Mouse (Mus musculus) B cell, adult 62 days (primary cell): ENCODE data around the gene Prnd. TPM values are rescaled to one million over a fixed set of nuclear protein-coding genes. Genes with fewer than 3 reads are reported as not detected.

Experiments used
- total RNA-seq: library from RNA; stranded (reverse); gene quantifications from 4 replicates; pipeline ENCODE4 v1.2.4, GENCODE M21; 2023

Prnd gene
- total RNA-seq: not detected in 4 replicates

GRCm38 (mm10) chr2:131950598-131951095 is at the start of gene Prnd:
TSS of gene Prnd (plus strand) at chr2:131950861.

GRCm38 (mm10) chr2:131909683-131910572 is 40.7 kb upstream of the Prnd start, which contains the start of the genes Prnp and Prn:
TSS of gene Prnp (plus strand) at chr2:131909928.
TSS of gene Prn (plus strand) at chr2:131909957.

Other genes starting within 250 kb of the Prnd start
- not detected in 4 replicates for gene Erv3, start 91.1 kb upstream of the Prnd start, total RNA-seq
- gene Prnp, start 40.9 kb upstream of the Prnd start, total RNA-seq: 5.2 to 8.3 TPM (median 6.3 TPM) in 4 replicates
- gene Prn, start 40.9 kb upstream of the Prnd start, total RNA-seq: not detected in 4 replicates
- gene Rassf2, start 79.4 kb downstream of the Prnd start, total RNA-seq: 193 to 216 TPM (median 207 TPM) in 4 replicates
- gene Slc23a2, start 194.2 kb downstream of the Prnd start, total RNA-seq: 38.2 to 58.4 TPM (median 47.2 TPM) in 4 replicates